Mouse (Mus musculus): ENCODE measurements around the gene Trpm8.

DNA sequence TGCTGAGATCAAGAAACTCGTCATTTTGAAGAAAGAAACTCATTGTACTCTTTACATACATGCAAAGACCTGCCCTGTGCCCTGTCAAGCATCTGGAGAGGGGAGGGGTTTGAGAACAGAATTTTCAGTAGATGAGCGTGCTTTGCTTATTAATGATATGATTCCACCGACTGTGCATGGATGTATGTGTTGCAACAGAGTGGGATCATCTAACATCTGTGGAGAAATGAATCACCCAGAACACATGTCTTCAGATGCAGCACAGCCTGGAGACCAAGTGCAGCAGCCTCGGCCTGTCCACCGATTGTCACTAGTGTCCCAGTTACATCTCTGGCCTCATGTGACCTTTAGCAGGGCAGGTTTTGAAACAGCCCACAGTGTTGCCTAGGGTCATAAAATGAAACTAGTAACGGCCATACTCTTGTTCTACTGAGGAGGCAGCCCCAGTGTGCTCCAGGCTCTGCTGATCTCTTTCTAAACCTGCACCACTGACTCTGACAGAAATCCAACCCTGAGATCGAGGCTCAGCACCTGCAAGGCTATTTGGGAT lies 145.5 kb downstream of the Trpm8 start:
- TF ChIP-seq CTCF (IDR thresholded peaks at IDR 0.05; ENCODE audit: extremely low read depth, insufficient read depth, insufficient read length, insufficient replicate concordance) (no peak), POLR2A (IDR thresholded peaks at IDR 0.05; ENCODE audit: low read depth, low read length) (no peak)

Measured in spleen, adult 2 months (tissue).